Mouse (Mus musculus) spleen, adult 2 months (tissue): ENCODE measurements around the gene Coq8a.

Source experiments
- CTCF ChIP-seq: fragments of 200-500 bp; IDR thresholded peaks from 2 replicates; pipeline ENCODE4 v1.5.1; 2011; ENCODE audit warnings: mild to moderate bottlenecking, inconsistent platforms; ENCODE audit not compliant: insufficient read depth, insufficient read length, insufficient replicate concordance; ENCODE audit errors: extremely low read depth
- POLR2A ChIP-seq: fragments of 200-500 bp; IDR thresholded peaks from 2 replicates; pipeline ENCODE4 v1.6.1; 2011; ENCODE audit warnings: low read depth, low read length, inconsistent platforms

- TF ChIP-seq CTCF: no peak
- no peak for TF ChIP-seq POLR2A
Measured at GRCm38 (mm10) chr1:180174718-180175117, 24.7 kb downstream of the Coq8a start.
